Mouse (Mus musculus) kidney, embryonic 16.5 days (tissue): ENCODE measurements around the gene Samd4b. TPM values are rescaled to one million over a fixed set of nuclear protein-coding genes. Genes with fewer than 3 reads are reported as not detected.

ENCODE experiments used
- ATAC-seq: fragments of 200-750 bp; cut with Nextera tagmentation; 2 replicates; pipeline ENCODE4 v1.8.0; 2017; ENCODE audit warnings: moderate TSS enrichment; ENCODE audit not compliant: low FRiP score, low TSS enrichment
- H3K27ac ChIP-seq: fragments of 300-500 bp; sonication (generic); 2 replicates; pipeline ENCODE4 v1.5.1; 2014; ENCODE audit warnings: low read length
- H3K27me3 ChIP-seq: fragments of 300-500 bp; sonication (generic); 2 replicates; pipeline ENCODE4 v1.6.1; 2014; ENCODE audit warnings: low read length, control low read depth, mixed read lengths; ENCODE audit not compliant: insufficient read depth
- H3K36me3 ChIP-seq: fragments of 300-500 bp; sonication (generic); 2 replicates; pipeline ENCODE4 v1.6.1; 2014; ENCODE audit warnings: low read length, control low read depth, mixed read lengths; ENCODE audit not compliant: insufficient read depth
- H3K4me1 ChIP-seq: fragments of 300-500 bp; sonication (generic); 2 replicates; pipeline ENCODE4 v1.6.1; 2014; ENCODE audit warnings: low read length, control low read depth, mixed read lengths; ENCODE audit not compliant: insufficient read depth
- H3K4me2 ChIP-seq: fragments of 300-500 bp; sonication (generic); replicated peaks from 2 replicates; pipeline ENCODE4 v1.6.1; 2014; ENCODE audit warnings: low read depth, low read length
- H3K4me3 ChIP-seq: fragments of 300-500 bp; sonication (generic); 2 replicates; pipeline ENCODE4 v1.5.1; 2014; ENCODE audit warnings: mild to moderate bottlenecking, low read length
- H3K9ac ChIP-seq: fragments of 300-500 bp; sonication (generic); replicated peaks from 2 replicates; pipeline ENCODE4 v1.6.1; 2014; ENCODE audit warnings: low read length
- H3K9me3 ChIP-seq: fragments of 300-500 bp; sonication (generic); 2 replicates; pipeline ENCODE4 v1.6.1; 2016; ENCODE audit warnings: low read length, control low read depth
- WGBS: fragments of 180-500 bp; shearing (Covaris S2); extraction: QIAGEN DNeasy Blood & Tissue Kit; methylation state at CpG from one replicate; pipeline ENCODE4 v1.1.7; 2014; 5-methylcytosine and 5-hydroxymethylcytosine counted together
- microRNA-seq: library from miRNA; unstranded; fragments of <30 nt; microRNA quantifications from one replicate; pipeline ENCODE4, GENCODE M21; 2016
- polyA plus RNA-seq: library from polyadenylated mRNA; unstranded; fragments of >200 nt; fragmentation: Nextera tagmentation; extraction: Ambion mirVana; gene quantifications from 2 replicates; pipeline ENCODE4 v1.2.1, GENCODE M21; 2015

Samd4b gene
- polyA plus RNA-seq, 1 experiment from 2014 or later, result 20.7 TPM

- 36% methylated on average over 4 of the region's 4 CpGs for whole genome bisulfite sequencing
- peaks cover 15% of the 10 kb centered on the region for H3K4me1 ChIP-seq
- H3K9me3 ChIP-seq, result no peaks in the 10 kb centered on the region
- no peak for ATAC-seq
- peak overlapping the region; percentile 90 for H3K4me2 ChIP-seq
- peaks cover 30% of the 10 kb centered on the region for H3K36me3 ChIP-seq
- H3K9ac ChIP-seq, result peak overlapping the region; percentile 99
- H3K27me3 ChIP-seq, result no peaks in the 10 kb centered on the region
- no peak overlapping the region for H3K27ac ChIP-seq
- H3K4me3 ChIP-seq, result peak overlapping the region; percentile 98
Measured at GRCm38 (mm10) chr7:28351676-28352191, 246.2 kb downstream of the Samd4b start.

GRCm38 (mm10) chr7:28350155-28350883, 247.6 kb downstream of the Samd4b start, which contains the start of gene Rps16:
Gene Rps16, plus strand, starts transcription at chr7:28350652.
- Histone ChIP-seq H3K27ac (peak within 1 kb of the TSS; percentile 96), H3K36me3 (peaks cover 30% of the 10 kb centered on the region), H3K9ac (peak within 1 kb of the TSS; percentile 99), H3K9me3 (no peaks in the 10 kb centered on the region), H3K27me3 (no peaks in the 10 kb centered on the region), H3K4me2 (peak within 1 kb of the TSS; percentile 90), H3K4me3 (peak within 1 kb of the TSS; percentile 98), H3K4me1 (peaks cover 15% of the 10 kb centered on the region)
- under 1% methylated on average over 50 of the region's 50 CpGs for WGBS
- ATAC-seq, result peak; percentile 93

Small RNA genes within 50 kb of the gene (microRNA-seq; reads per million reads assigned to microRNA genes)
- gene Mir7049, result 0.63 reads per million

Other genes with a start within 250 kb of the Samd4b start
- gene Rps16, start 247.5 kb downstream of the Samd4b start, polyA plus RNA-seq, result 840 and 918 TPM in 2 replicates
- 69.1 and 83.3 TPM in 2 replicates for gene Plekhg2, start 225.5 kb downstream of the Samd4b start, polyA plus RNA-seq
- 16.1 and 18.4 TPM in 2 replicates for gene Zfp36, start 217.9 kb downstream of the Samd4b start, polyA plus RNA-seq
- gene Med29, start 205.4 kb downstream of the Samd4b start, polyA plus RNA-seq, result 52.9 and 55.9 TPM in 2 replicates
- gene Paf1, start 205.2 kb downstream of the Samd4b start, polyA plus RNA-seq, result 97.4 and 108 TPM in 2 replicates
- 13.6 and 15.5 TPM in 2 replicates for gene Gmfg, start 160.7 kb downstream of the Samd4b start, polyA plus RNA-seq
- 2.2 and 2.8 TPM in 2 replicates for gene Lrfn1, start 146.2 kb downstream of the Samd4b start, polyA plus RNA-seq
- gene Ifnl2, start 87.7 kb downstream of the Samd4b start, polyA plus RNA-seq, result not detected in 2 replicates
- gene Ifnl3, start 75.3 kb downstream of the Samd4b start, polyA plus RNA-seq, result not detected in 2 replicates
- gene Sycn, start 57.3 kb downstream of the Samd4b start, polyA plus RNA-seq, result not detected in 2 replicates
- gene Nccrp1, start 50.9 kb downstream of the Samd4b start, polyA plus RNA-seq, result 0.18 TPM in 1 of 2 replicates, not detected in the other
- 78.4 and 79.6 TPM in 2 replicates for gene Pak4, start within 50 bp of the Samd4b start, polyA plus RNA-seq
- not detected in 2 replicates for gene Acp7, start 33.2 kb upstream of the Samd4b start, polyA plus RNA-seq
- 7.0 and 7.2 TPM in 2 replicates for gene Fbxo27, start 94.7 kb upstream of the Samd4b start, polyA plus RNA-seq
- gene Fbxo17, start 118.7 kb upstream of the Samd4b start, polyA plus RNA-seq, result 9.4 and 9.9 TPM in 2 replicates
- 141 and 143 TPM in 2 replicates for gene Mrps12, start 143.7 kb upstream of the Samd4b start, polyA plus RNA-seq
- gene Sars2, start 143.8 kb upstream of the Samd4b start, polyA plus RNA-seq, result 32.8 and 34.2 TPM in 2 replicates
- not detected in 2 replicates for gene Ccer2, start 158.0 kb upstream of the Samd4b start, polyA plus RNA-seq
- gene Sirt2, start 168.6 kb upstream of the Samd4b start, polyA plus RNA-seq, result 67.3 and 75.0 TPM in 2 replicates
- gene Nfkbib, start 169.4 kb upstream of the Samd4b start, polyA plus RNA-seq, result 48.5 and 53.2 TPM in 2 replicates
- gene Rinl, start 190.8 kb upstream of the Samd4b start, polyA plus RNA-seq, result 7.0 and 7.7 TPM in 2 replicates
- gene Hnrnpl, start 210.4 kb upstream of the Samd4b start, polyA plus RNA-seq, result 204 and 224 TPM in 2 replicates
- 198 and 214 TPM in 2 replicates for gene Ech1, start 227.1 kb upstream of the Samd4b start, polyA plus RNA-seq
- 10.8 and 12.8 TPM in 2 replicates for gene Lgals4, start 235.7 kb upstream of the Samd4b start, polyA plus RNA-seq